Mouse (Mus musculus) T-helper 17 cell (primary cell): ENCODE data around the gene Gfm2.
"Not testable (repeated sequence)": the region's sequence is repeated elsewhere in the genome, so short reads cannot be mapped to it uniquely, and the experiment has no call there.

Experiments used
- in situ Hi-C, 2 experiments: fragments of 300-600 bp; cut with MboI, MseI; formaldehyde crosslinking; loops; 1 replicate in 1 of 2; 2 replicates in 1 of 2; pipeline ENCODE4 v1.15.1; 2025; ENCODE audit warnings: high pct_unique_total_duplicates in 2 of 2

Gfm2 gene

GRCm38 (mm10) chr13:97137466-97138400 lies at the start of gene Gfm2, which contains the start of gene Nsa2:
Gfm2 (plus strand) TSS chr13:97137937.
Nsa2 (minus strand) TSS chr13:97137937.
- in situ Hi-C loops = no loop called here

- in situ Hi-C loops = no loop called here
Measured at GRCm38 (mm10) chr13:97088183-97088582, 49.6 kb upstream of the Gfm2 start.

GRCm38 (mm10) chr13:97095726-97096125 lies 42.0 kb upstream of the Gfm2 start:
- in situ Hi-C loops = no loop called here

- in situ Hi-C loops = no loop called here
Measured at GRCm38 (mm10) chr13:97099187-97099852, 38.4 kb upstream of the Gfm2 start, which contains the start of gene Gm6169. Gm6169 (minus strand) TSS chr13:97099237.

DNA sequence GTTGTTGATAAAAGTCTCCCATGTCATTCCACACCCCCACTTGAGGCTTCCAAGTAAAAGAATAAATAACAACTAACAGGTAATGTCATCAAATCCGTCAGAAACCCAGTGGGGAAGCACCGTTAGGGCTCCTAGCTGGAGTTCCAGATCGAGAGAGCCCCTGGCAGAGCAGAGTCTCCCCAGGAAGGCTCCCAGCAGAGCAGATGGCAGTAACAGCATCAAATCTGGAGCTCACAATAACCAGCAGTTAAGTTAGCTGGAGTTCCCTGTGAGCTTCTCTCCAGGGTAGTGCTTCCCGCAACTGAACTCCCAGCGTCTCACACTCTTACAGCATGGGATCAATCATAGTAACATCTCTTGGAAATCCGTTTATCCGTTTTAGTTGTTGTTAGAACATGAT lies 32.7 kb upstream of the Gfm2 start:
- in situ Hi-C loops = loop anchor here in 1 of 2 experiments (10.0 kb wide), 1 partner anchor 1510 kb away; no protein-coding TSS in a partner anchor

DNA sequence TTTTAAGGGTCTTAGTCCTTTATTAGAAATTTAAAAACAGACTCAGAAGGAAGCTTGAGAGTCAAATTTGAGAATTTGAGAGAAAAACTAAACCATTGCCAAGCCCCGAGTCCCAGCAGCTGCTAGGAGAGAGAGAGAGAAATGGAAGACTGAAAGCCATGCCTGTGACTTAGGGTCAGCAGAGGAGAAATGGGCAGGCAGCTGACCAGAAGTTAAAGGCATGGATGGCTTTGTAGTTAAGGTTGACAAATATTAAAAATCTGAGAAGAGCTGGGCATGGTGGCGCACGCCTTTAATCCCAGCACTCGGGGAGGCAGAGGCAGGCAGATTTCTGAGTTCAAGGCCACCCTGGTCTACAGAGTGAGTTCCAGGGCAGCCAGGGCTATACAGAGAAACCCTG lies 30.0 kb upstream of the Gfm2 start:
- in situ Hi-C loops = loop anchor here in 1 of 2 experiments (10.0 kb wide), 1 partner anchor 1507 kb away; no protein-coding TSS in a partner anchor

DNA sequence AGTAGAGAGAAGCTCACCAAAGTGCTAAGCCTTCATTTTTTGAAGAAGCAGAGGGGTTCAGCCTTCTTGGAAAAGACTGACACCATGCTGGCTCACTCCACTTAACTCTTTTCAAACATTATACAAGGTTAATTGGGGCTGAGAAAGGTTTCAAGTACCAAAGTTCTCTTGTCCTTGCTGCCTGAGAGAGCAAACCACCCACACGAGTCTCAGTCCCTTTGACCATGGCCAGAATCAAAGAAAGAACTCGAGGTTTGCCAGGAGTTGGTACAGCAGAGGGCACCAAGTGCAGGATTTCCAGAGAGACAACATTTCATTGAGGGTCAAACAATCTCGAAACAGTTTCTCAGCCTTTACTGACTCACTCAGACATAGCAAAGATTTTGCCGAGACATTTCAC lies 28.7 kb upstream of the Gfm2 start:
- in situ Hi-C loops = loop anchor here in 1 of 2 experiments (10.0 kb wide), 1 partner anchor 1506 kb away; no protein-coding TSS in a partner anchor

DNA sequence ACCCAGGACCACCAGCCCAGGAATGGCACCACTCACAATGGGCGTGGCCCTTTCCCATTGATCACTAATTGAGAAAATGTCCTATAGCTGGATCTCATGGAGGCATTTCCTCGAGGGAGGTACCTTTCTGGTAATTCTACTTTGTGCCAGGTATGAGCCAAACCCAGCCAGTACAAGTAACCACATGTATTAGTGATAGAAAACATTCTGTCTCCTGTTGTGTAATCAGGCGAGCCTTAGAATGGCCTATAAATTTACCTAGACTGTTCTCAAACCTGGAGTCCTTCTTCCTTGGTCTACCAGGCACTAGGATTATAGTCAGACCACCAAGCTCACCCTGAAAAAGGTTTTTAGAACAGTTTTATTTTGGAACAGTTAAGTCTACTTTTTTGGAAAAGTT lies 16.4 kb upstream of the Gfm2 start:
- in situ Hi-C loops = no loop called here

- in situ Hi-C loops = loop anchor here in 1 of 2 experiments (5.0 kb wide), 1 partner anchor 477 kb away; no protein-coding TSS in a partner anchor
Measured at GRCm38 (mm10) chr13:97129654-97130053, 8.1 kb upstream of the Gfm2 start.

- in situ Hi-C loops = loop anchor here in 1 of 2 experiments (5.0 kb wide), 1 partner anchor 478 kb away; no protein-coding TSS in a partner anchor
Measured at GRCm38 (mm10) chr13:97130413-97130812, 7.3 kb upstream of the Gfm2 start.

- in situ Hi-C loops = not testable (repeated sequence)
Measured at GRCm38 (mm10) chr13:97138404-97138931, 731 bp downstream of the Gfm2 start.

DNA sequence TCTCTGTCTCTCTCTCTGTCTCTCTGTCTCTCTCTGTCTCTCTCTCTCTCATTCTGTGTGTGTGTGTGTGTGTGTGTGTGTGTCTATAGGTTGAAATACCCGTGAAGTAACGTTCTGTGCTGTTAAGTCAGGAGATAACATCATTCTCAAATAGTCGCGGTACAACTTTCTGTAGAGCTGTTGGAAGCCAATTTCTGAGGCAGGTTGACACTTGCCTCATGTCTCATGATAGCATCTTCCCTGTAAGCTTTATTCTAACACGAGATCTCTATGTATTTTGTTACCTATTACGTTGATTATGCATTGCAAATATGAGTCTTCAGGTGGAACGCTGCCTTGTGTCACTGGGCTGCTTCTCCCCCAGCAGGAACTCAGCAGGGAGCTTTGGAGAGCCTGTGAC lies 4.6 kb downstream of the Gfm2 start:
- in situ Hi-C loops = loop anchor here in 1 of 2 experiments (10.0 kb wide), 1 partner anchor 1122 kb away; the partner anchor contains the start of genes Ankra2 and Utp15

- in situ Hi-C loops = loop anchor here in 1 of 2 experiments (10.0 kb wide), 1 partner anchor 1119 kb away; the partner anchor contains the start of genes Ankra2 and Utp15
Measured at GRCm38 (mm10) chr13:97145834-97146233, 8.1 kb downstream of the Gfm2 start.

GRCm38 (mm10) chr13:97175520-97176264 lies 38.0 kb downstream of the Gfm2 start:
- in situ Hi-C loops = no loop called here

DNA sequence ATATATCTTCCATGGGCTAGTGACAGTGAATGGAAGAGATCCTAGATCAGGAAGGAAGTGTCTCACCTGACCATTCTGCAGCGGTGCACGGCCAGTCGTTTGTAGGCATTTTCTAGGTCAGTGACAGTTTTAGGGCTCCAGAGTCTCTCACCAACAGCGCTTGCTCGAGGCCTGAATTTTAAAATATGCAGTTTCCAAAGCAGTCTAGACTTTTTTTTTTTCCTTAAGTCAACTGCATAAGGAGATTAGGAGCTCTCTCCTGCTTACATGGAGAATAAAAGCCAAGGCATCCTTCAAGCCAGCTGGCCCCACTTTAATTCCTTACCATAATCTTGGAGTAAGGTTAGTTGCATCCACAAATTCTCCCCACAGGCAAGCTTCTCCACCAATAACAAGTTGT lies 39.0 kb downstream of the Gfm2 start:
- in situ Hi-C loops = no loop called here

DNA sequence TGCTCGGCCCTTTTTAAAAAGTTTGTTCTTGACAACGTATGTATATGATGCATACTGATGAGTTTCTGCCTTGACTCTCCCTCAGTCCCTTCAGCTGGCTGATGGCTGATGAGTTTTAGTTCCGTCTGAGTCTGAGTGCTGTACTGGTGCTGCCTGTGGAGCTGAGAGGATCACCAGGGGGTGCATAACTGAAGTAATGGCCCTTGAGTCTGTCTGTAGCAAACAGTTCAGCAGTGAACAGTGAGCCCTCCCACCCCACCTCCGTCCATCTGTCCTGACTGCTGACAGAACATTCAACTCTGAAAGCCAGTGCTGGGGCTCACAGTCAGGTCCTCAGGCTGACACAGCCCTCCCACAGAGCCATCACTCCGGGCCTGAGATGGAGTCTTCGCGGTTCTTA lies 41.2 kb downstream of the Gfm2 start:
- in situ Hi-C loops = no loop called here

- in situ Hi-C loops = no loop called here
Measured at GRCm38 (mm10) chr13:97180113-97180828, 42.5 kb downstream of the Gfm2 start.

DNA sequence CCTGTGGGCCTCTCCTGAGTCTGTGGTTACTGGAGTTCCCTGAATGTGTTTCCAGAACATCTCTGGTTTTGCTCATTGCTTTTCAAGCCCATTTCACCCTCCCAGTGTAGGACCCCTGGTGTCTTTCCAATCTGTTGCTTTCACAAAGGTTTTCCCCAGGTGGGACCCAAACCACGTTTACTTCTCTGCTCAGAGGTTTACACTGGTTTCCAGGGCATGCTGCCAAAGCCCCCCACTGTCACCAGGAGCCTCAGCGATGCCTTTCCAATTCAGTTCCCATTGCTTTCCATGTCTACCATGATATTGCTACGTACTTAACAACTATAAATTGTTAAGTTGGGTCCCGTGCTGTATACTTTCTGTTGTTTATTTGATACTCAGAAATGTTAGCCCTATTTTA lies 45.1 kb downstream of the Gfm2 start:
- in situ Hi-C loops = no loop called here

GRCm38 (mm10) chr13:97184168-97184567 lies 46.4 kb downstream of the Gfm2 start:
- in situ Hi-C loops = no loop called here

DNA sequence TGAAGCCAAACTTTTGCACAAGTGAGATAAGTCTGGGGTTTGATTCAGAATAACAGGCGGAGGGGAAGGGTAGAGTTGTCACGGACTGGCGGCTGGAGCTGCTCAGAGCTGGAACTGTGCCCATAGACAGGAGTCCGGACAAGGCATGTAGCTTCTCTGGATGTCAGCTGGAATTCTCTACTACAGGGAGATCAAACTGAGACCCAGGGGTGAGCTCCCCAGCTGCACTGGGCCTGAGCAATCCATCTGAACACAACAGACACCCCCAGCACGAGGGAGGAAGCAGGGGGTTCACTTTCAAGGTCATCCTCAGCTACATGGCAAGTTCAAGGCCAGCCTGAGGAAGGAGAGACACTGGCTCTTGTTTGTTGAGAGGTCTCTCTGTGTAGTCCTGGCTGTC lies 46.9 kb downstream of the Gfm2 start:
- in situ Hi-C loops = no loop called here
